Mouse (Mus musculus): ENCODE results near the gene Gtdc1.

Gtdc1 gene

DNA sequence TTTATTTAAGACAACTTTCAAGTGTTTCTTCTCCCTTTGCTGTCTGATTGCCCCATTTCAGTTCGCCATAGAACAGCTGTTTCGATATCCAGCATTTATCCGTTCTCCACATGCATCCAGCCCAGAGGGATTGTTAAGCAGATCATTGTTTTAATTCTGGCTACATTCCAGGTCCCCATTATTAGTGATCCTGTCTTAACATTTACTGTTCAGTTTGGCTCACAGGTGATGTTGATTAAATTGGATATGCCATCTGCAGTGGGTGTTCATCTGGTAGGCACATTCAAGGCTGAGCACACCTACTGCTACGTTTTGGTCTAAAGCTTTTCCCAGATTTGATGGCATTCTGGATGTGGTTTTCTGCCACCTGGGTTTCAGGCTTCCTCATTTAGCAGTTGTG is 409.4 kb downstream of the Gtdc1 start:
- DNase-seq = no peak
